Mouse (Mus musculus) thymus, adult 2 months (tissue): Measurements from ENCODE around the gene Sirpa. TPM values are rescaled to one million over a fixed set of nuclear protein-coding genes. Genes with fewer than 3 reads are reported as not detected.

Source experiments
- DNase-seq: peaks from one replicate; pipeline ENCODE4 v3.0.0; 2021
- H3K27ac ChIP-seq: fragments of 200-500 bp; 2 replicates; pipeline ENCODE4 v1.5.1; 2012; ENCODE audit warnings: low read length, control low read depth; ENCODE audit not compliant: control insufficient read depth, insufficient read depth
- H3K27me3 ChIP-seq: fragments of 200-500 bp; 2 replicates; pipeline ENCODE4 v1.6.1; 2012; ENCODE audit warnings: mild to moderate bottlenecking, low read length, moderate library complexity, mixed read lengths; ENCODE audit not compliant: control insufficient read depth, insufficient read depth
- H3K36me3 ChIP-seq: fragments of 200-500 bp; 2 replicates; pipeline ENCODE4 v1.6.1; 2012; ENCODE audit warnings: mild to moderate bottlenecking, low read length, moderate library complexity; ENCODE audit not compliant: control insufficient read depth, insufficient read depth
- H3K4me1 ChIP-seq: fragments of 200-500 bp; replicated peaks from 2 replicates; pipeline ENCODE4 v1.6.1; 2012; ENCODE audit warnings: low read length; ENCODE audit not compliant: control insufficient read depth, insufficient read depth
- H3K4me3 ChIP-seq: fragments of 200-500 bp; 2 replicates; pipeline ENCODE4 v1.5.1; 2012; ENCODE audit warnings: mild to moderate bottlenecking, low read length, control low read depth, moderate library complexity; ENCODE audit not compliant: control insufficient read depth, insufficient read depth
- CTCF ChIP-seq: fragments of 200-500 bp; IDR thresholded peaks from 2 replicates; pipeline ENCODE4 v1.5.1; 2012; ENCODE audit warnings: mild to moderate bottlenecking, control low read depth, low read length, moderate library complexity, borderline replicate concordance; ENCODE audit not compliant: control insufficient read depth, poor library complexity, insufficient read depth; ENCODE audit errors: extremely low read depth
- POLR2A ChIP-seq: fragments of 200-500 bp; IDR thresholded peaks from 2 replicates; pipeline ENCODE4 v1.6.1; 2012; ENCODE audit warnings: mild to moderate bottlenecking, low read length, control low read depth, moderate library complexity; ENCODE audit not compliant: control insufficient read depth, poor library complexity, insufficient read depth; ENCODE audit errors: extremely low read depth
- WGBS: fragments of 180-500 bp; shearing (Covaris S2); methylation state at CpG from one replicate; pipeline ENCODE4 v1.1.7; 2018; 5-methylcytosine and 5-hydroxymethylcytosine counted together
- polyA plus RNA-seq: library from polyadenylated mRNA; depleted of rRNA; stranded (reverse); fragments of >200 nt; gene quantifications from 2 replicates; pipeline ENCODE4 v1.2.3, GENCODE M21; 2012

Gene Sirpa
- polyA plus RNA-seq, 1 experiment: 56.0 TPM

- H3K36me3 ChIP-seq: no peaks in the 10 kb centered on the region
- H3K4me1 ChIP-seq: no peaks in the 10 kb centered on the region
- 100% methylated on average over 1 of the region's 1 CpGs for WGBS
- DNase-seq: no peak
- no peaks in the 10 kb centered on the region for H3K27me3 ChIP-seq
- H3K4me3 ChIP-seq: no peak overlapping the region
- no peak overlapping the region for H3K27ac ChIP-seq
- TF ChIP-seq CTCF (no peak), POLR2A (no peak)
These were observed 10.9 kb downstream of the Sirpa start for GRCm38 (mm10) chr2:129603536-129603935.

DNA sequence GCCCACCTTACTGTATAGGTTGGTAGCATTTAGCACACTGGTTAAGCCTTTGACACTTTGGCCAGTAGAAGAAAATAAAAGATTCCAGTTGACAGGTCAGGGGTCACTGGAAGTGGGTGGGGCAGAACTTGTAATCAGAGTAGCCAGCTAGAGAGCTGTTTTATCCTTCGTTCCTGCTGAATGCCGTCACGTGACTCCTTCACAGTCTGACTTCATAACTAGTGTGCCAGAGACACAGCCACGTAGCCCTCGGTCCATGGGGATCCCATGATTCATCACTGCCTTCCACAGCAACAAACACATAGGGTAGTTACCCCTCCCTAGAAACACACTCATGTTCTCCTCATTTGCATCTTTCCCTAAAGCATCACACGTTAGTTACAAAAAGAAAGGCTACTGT is 11.4 kb downstream of the Sirpa start:
- 90% methylated on average over 6 of the region's 6 CpGs for WGBS
- DNase-seq: no peak
- H3K27me3 ChIP-seq: no peaks in the 10 kb centered on the region
- TF ChIP-seq CTCF (no peak), POLR2A (no peak)
- no peaks in the 10 kb centered on the region for H3K36me3 ChIP-seq
- no peaks in the 10 kb centered on the region for H3K4me1 ChIP-seq
- H3K4me3 ChIP-seq: no peak overlapping the region
- no peak overlapping the region for H3K27ac ChIP-seq

GRCm38 (mm10) chr2:129605816-129606215 is 13.2 kb downstream of the Sirpa start:
- WGBS: 90% methylated on average over 3 of the region's 3 CpGs
- no peak overlapping the region for H3K4me3 ChIP-seq
- no peak overlapping the region for H3K27ac ChIP-seq
- no peaks in the 10 kb centered on the region for H3K36me3 ChIP-seq
- H3K27me3 ChIP-seq: no peaks in the 10 kb centered on the region
- no peak for DNase-seq
- H3K4me1 ChIP-seq: 0 out of 2 replicates have a peak, but pooled peaks cover 3% of the 10 kb centered on the region
- TF ChIP-seq POLR2A (no peak), CTCF (no peak)

GRCm38 (mm10) chr2:129606269-129606668 is 13.6 kb downstream of the Sirpa start:
- H3K36me3 ChIP-seq: no peaks in the 10 kb centered on the region
- TF ChIP-seq POLR2A (no peak), CTCF (no peak)
- WGBS: 61% methylated on average over 8 of the region's 8 CpGs
- DNase-seq: no peak
- H3K27ac ChIP-seq: no peak overlapping the region
- no peak overlapping the region for H3K4me3 ChIP-seq
- no peaks in the 10 kb centered on the region for H3K27me3 ChIP-seq
- 0 out of 2 replicates have a peak, but pooled peaks cover 5% of the 10 kb centered on the region for H3K4me1 ChIP-seq

DNA sequence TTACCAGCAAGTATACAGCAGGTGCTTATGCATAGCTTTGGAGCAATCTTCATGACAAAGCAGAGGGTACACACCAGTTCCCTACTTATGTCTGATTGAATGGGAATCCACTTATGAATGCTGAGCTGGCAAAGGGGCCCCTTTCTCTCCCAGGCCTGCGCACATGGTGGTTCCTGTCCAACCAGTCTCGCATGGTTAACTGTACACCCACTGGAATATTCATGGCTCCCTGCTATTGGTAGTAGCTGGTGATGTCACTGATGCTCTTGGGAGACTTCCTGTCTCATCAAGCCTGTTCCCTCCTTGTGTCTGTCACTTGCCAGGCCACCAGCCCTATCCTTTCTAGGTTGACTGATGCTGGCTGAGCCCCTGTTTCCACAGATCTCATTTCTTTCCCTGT is 14.3 kb downstream of the Sirpa start:
- 91% methylated on average over 2 of the region's 2 CpGs for WGBS
- TF ChIP-seq POLR2A: no peak
- no peak for TF ChIP-seq CTCF
- Histone ChIP-seq H3K27ac (no peak overlapping the region), H3K4me3 (no peak overlapping the region), H3K36me3 (no peaks in the 10 kb centered on the region), H3K4me1 (0 out of 2 replicates have a peak, but pooled peaks cover 5% of the 10 kb centered on the region), H3K27me3 (no peaks in the 10 kb centered on the region)
- no peak for DNase-seq

GRCm38 (mm10) chr2:129613971-129614370 is 21.3 kb downstream of the Sirpa start:
- Histone ChIP-seq H3K27ac (no peak overlapping the region), H3K27me3 (no peaks in the 10 kb centered on the region), H3K36me3 (no peaks in the 10 kb centered on the region), H3K4me1 (0 out of 2 replicates have a peak, but pooled peaks cover 5% of the 10 kb centered on the region), H3K4me3 (no peak overlapping the region)
- no peak for DNase-seq
- no peak for TF ChIP-seq CTCF
- 92% methylated on average over 6 of the region's 6 CpGs for WGBS

- Histone ChIP-seq H3K4me1 (0 out of 2 replicates have a peak, but pooled peaks cover 5% of the 10 kb centered on the region), H3K4me3 (no peak overlapping the region), H3K27me3 (no peaks in the 10 kb centered on the region), H3K27ac (no peak overlapping the region), H3K36me3 (no peaks in the 10 kb centered on the region)
- DNase-seq: no peak
- TF ChIP-seq CTCF (no peak), POLR2A (no peak)
- 93% methylated on average over 10 of the region's 10 CpGs for WGBS
These were observed 22.0 kb downstream of the Sirpa start for GRCm38 (mm10) chr2:129614482-129615185.

DNA sequence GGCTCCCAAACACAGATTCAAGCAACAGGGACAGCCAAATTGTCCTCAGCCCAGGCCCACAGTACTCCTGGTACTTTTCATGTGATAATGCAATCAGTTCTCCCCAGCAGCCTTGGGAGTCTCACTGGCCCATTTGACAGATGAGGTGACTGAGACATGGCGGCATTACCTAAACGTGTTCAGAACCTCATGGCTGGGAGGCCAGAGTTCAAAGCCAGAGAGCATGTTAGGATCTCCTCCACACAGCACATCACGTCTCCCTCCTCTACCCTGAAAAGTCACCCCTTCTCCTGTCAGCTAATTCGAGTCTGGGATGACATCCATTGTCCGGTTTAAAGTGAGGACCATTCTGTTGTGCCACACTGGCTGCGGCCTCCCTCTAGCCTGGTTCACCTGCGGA is 27.5 kb downstream of the Sirpa start:
- Histone ChIP-seq H3K27me3 (no peaks in the 10 kb centered on the region), H3K4me1 (no peaks in the 10 kb centered on the region), H3K4me3 (no peak overlapping the region), H3K36me3 (no peaks in the 10 kb centered on the region), H3K27ac (no peak overlapping the region)
- WGBS: 93% methylated on average over 7 of the region's 7 CpGs
- no peak for DNase-seq
- TF ChIP-seq POLR2A (no peak), CTCF (no peak)
